In the genomic region with DNA sequence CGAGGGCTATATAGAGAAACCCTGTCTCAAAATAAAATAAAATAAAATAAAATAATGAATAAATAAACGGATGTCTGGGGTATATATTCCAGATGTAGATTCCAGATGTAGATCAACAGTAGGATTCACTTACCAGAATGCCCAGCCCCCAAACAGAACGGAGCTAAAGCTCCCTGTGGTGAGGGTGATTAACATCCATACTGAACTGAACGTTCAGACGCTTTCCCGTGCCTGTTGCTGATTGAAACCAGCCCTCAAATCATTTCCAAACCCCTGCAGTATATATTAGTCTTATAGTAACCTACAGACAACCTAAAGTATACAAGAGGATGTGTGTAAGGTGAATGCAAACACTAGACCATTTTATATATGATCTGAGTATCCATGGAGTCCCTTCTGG, we compare ENCODE assay signal across 37 mouse cellular contexts. TPM values are rescaled to one million over a fixed set of nuclear protein-coding genes. Genes with fewer than 3 reads are reported as not detected.
DNase-seq lines count a peak whose midpoint lies in the region; ATAC-seq and TF ChIP-seq lines count a peak whose summit lies in the region.
"Had no signal": no experiment of that assay in that cellular context is flagged by ENCODE, and none has a peak within 500 bp of the region (broad histone marks: within the 10 kb centered on the region; RNA-seq: fewer than 3 reads in every experiment).

No protein-coding gene starts in this region.

- H3K9ac ChIP-seq in embryonic facial prominence, embryonic 14.5 days (ENCODE audit: low read depth, low read length) = no peak overlapping the region
- no peak overlapping the region for H3K9ac ChIP-seq in limb, embryonic 12.5 days (replicated peaks)
- H3K9ac ChIP-seq in hindbrain, postnatal 0 days (replicated peaks; ENCODE audit: low read length) = no peak overlapping the region
- H3K9ac ChIP-seq: forebrain, embryonic 13.5 days; heart, embryonic 13.5 days; hindbrain, embryonic 14.5 days; kidney, embryonic 15.5 days; lung, embryonic 15.5 days; midbrain, embryonic 12.5 days; neural tube, embryonic 13.5 days had no signal

- H3K4me1 ChIP-seq in embryonic facial prominence, embryonic 14.5 days (ENCODE audit: control insufficient read depth, insufficient read depth, low read length) = no peaks in the 10 kb centered on the region
- no peaks in the 10 kb centered on the region; the same call in 1 of the 2 replicates for H3K4me1 ChIP-seq in limb, embryonic 12.5 days (replicated peaks)
- H3K4me1 ChIP-seq in hindbrain, postnatal 0 days (ENCODE audit: insufficient read depth, low read length) = no peaks in the 10 kb centered on the region
- H3K4me1 ChIP-seq: forebrain, embryonic 13.5 days; kidney, embryonic 15.5 days; lung, embryonic 15.5 days; midbrain, embryonic 12.5 days; neural tube, embryonic 13.5 days had no signal

- 0 out of 2 replicates have a peak, but pooled peaks cover 4% of the 10 kb centered on the region for H3K27me3 ChIP-seq in embryonic facial prominence, embryonic 14.5 days (replicated peaks; ENCODE audit: control insufficient read depth, insufficient read depth, low read length)
- peaks cover 5% of the 10 kb centered on the region; the same call in 1 of the 2 replicates for H3K27me3 ChIP-seq in limb, embryonic 12.5 days
- no peaks in the 10 kb centered on the region for H3K27me3 ChIP-seq in hindbrain, postnatal 0 days (ENCODE audit: insufficient read depth, low read length)
- H3K27me3 ChIP-seq: forebrain, embryonic 13.5 days; heart, embryonic 13.5 days; kidney, embryonic 15.5 days; lung, embryonic 15.5 days; midbrain, embryonic 12.5 days; neural tube, embryonic 13.5 days had no signal

- WGBS in embryonic facial prominence, embryonic 14.5 days = 33% methylated on average over 6 of the region's 6 CpGs
- 21% methylated on average over 6 of the region's 6 CpGs for WGBS in limb, embryonic 12.5 days
- 46% methylated on average over 6 of the region's 6 CpGs for WGBS in hindbrain, postnatal 0 days

- no peaks in the 10 kb centered on the region for H3K9me3 ChIP-seq in embryonic facial prominence, embryonic 14.5 days (ENCODE audit: control insufficient read depth, low read length)
- no peaks in the 10 kb centered on the region for H3K9me3 ChIP-seq in limb, embryonic 12.5 days
- no peaks in the 10 kb centered on the region for H3K9me3 ChIP-seq in hindbrain, postnatal 0 days (ENCODE audit: low read length)
- H3K9me3 ChIP-seq: forebrain, embryonic 13.5 days; heart, embryonic 13.5 days; kidney, embryonic 15.5 days; lung, embryonic 15.5 days; midbrain, embryonic 12.5 days; neural tube, embryonic 13.5 days had no signal

- no peaks in the 10 kb centered on the region for H3K36me3 ChIP-seq in embryonic facial prominence, embryonic 14.5 days (ENCODE audit: control insufficient read depth, insufficient read depth, low read length)
- no peaks in the 10 kb centered on the region for H3K36me3 ChIP-seq in limb, embryonic 12.5 days
- no peaks in the 10 kb centered on the region for H3K36me3 ChIP-seq in hindbrain, postnatal 0 days (ENCODE audit: insufficient read depth, low read length)
- H3K36me3 ChIP-seq: heart, embryonic 13.5 days; kidney, embryonic 15.5 days; lung, embryonic 15.5 days; midbrain, embryonic 12.5 days; neural tube, embryonic 13.5 days had no signal

- TF ChIP-seq CTCF in hindbrain, postnatal 0 days (IDR thresholded peaks at IDR 0.05; ENCODE audit: low read depth) = no peak

- no peak overlapping the region for H3K4me2 ChIP-seq in embryonic facial prominence, embryonic 14.5 days (ENCODE audit: low read depth, low read length)
- H3K4me2 ChIP-seq in limb, embryonic 12.5 days = no peak overlapping the region
- H3K4me2 ChIP-seq in hindbrain, postnatal 0 days (ENCODE audit: low read depth, low read length) = no peak overlapping the region
- H3K4me2 ChIP-seq: forebrain, embryonic 13.5 days; heart, embryonic 13.5 days; hindbrain, embryonic 14.5 days; kidney, embryonic 15.5 days; liver, embryonic 11.5 days; lung, embryonic 15.5 days; midbrain, embryonic 12.5 days; neural tube, embryonic 13.5 days had no signal

- ATAC-seq in embryonic facial prominence, embryonic 14.5 days (ENCODE audit: low read depth) = peak; percentile 54; the same call in 1 of the 2 replicates
- peak; percentile 46; the same call in 1 of the 2 replicates for ATAC-seq in limb, embryonic 12.5 days (ENCODE audit: insufficient number of reproducible peaks, insufficient read depth, low FRiP score, low TSS enrichment, low read depth)
- no peak for ATAC-seq in hindbrain, postnatal 0 days
- ATAC-seq: forebrain, embryonic 13.5 days; inflammation-experienced regulatory T-cells, adult 6 months had no signal

- DNase-seq in NIH3T3 (ENCODE audit: low read depth) = peak; percentile 20
- peak; percentile 58 for DNase-seq in embryo, embryonic 11 days
- DNase-seq in embryonic facial prominence, embryonic 14.5 days (ENCODE audit: low spot score) = peak; percentile 87
- DNase-seq in Muller cell, postnatal 12 days (ENCODE audit: inconsistent ontology term) = no peak
- DNase-seq in lung, postnatal 10 days = no peak
- no peak for DNase-seq in cerebellum, adult 8-10 months
- no peak for DNase-seq in hindbrain, postnatal 0 days (ENCODE audit: low spot score)
- DNase-seq: adrenal gland, postnatal 14 days; cerebellum, adult 11-12 months; cerebellum, postnatal 25 days; gastrocnemius, adult 2 months; heart, postnatal 10 days; kidney, adult 18-20 months; kidney, postnatal 25 days; lung, postnatal 36 days; thymus, postnatal 4 days had no signal

- 0 out of 2 replicates have a peak overlapping the region, but pooled peaks have one; percentile 0 for H3K27ac ChIP-seq in embryonic facial prominence, embryonic 14.5 days (replicated peaks; ENCODE audit: low read depth, low read length)
- no peak overlapping the region for H3K27ac ChIP-seq in limb, embryonic 12.5 days
- no peak overlapping the region for H3K27ac ChIP-seq in hindbrain, postnatal 0 days
- H3K27ac ChIP-seq: forebrain, embryonic 13.5 days; gastrocnemius, adult 2 months; heart, embryonic 13.5 days; hindbrain, embryonic 14.5 days; kidney, embryonic 15.5 days; layer of hippocampus, adult 2 months; left cerebral cortex, adult 2 months; lung, embryonic 15.5 days; midbrain, embryonic 12.5 days; neural tube, embryonic 13.5 days had no signal

- H3K4me3 ChIP-seq in embryonic facial prominence, embryonic 14.5 days (ENCODE audit: low read depth, low read length) = no peak overlapping the region
- no peak overlapping the region for H3K4me3 ChIP-seq in limb, embryonic 12.5 days (replicated peaks)
- H3K4me3 ChIP-seq in hindbrain, postnatal 0 days (ENCODE audit: low read length) = no peak overlapping the region
- H3K4me3 ChIP-seq: forebrain, embryonic 13.5 days; gastrocnemius, adult 2 months; heart, embryonic 13.5 days; kidney, embryonic 15.5 days; layer of hippocampus, adult 2 months; left cerebral cortex, adult 2 months; lung, embryonic 15.5 days; midbrain, embryonic 12.5 days; myocyte; neural tube, embryonic 13.5 days had no signal

RNA-seq across cellular contexts. Expression of gene Aff1, which starts 17.7 kb away (rescaled TPM):
- 7.5 and 8.2 TPM in 2 replicates for polyA plus RNA-seq in embryonic facial prominence, embryonic 14.5 days (2014; fragmentation: Nextera tagmentation; extraction: Ambion mirVana)
- polyA plus RNA-seq in limb, embryonic 12.5 days (2016; fragmentation: Nextera tagmentation; extraction: Ambion mirVana) = 4.6 and 7.4 TPM in 2 replicates
- 4.0 and 4.1 TPM in 2 replicates for total RNA-seq in hindbrain, postnatal 0 days (2014; rRNA removed)
- polyA plus RNA-seq in hindbrain, postnatal 0 days (2015; fragmentation: Nextera tagmentation; extraction: Ambion mirVana) = 1.3 and 2.6 TPM in 2 replicates

RNA-seq across cellular contexts. Expression of gene 1700016H13Rik, which starts 18.7 kb away (rescaled TPM):
- 0.24 TPM in 1 of 2 replicates, not detected in the other for polyA plus RNA-seq in embryonic facial prominence, embryonic 14.5 days (2014; fragmentation: Nextera tagmentation; extraction: Ambion mirVana)
- 0.23 TPM in 1 of 2 replicates, not detected in the other for polyA plus RNA-seq in limb, embryonic 12.5 days (2016; fragmentation: Nextera tagmentation; extraction: Ambion mirVana)
- total RNA-seq in hindbrain, postnatal 0 days (2014; rRNA removed) = 0.37 TPM in 1 of 2 replicates, not detected in the other
- 0.13 TPM in 1 of 2 replicates, not detected in the other for polyA plus RNA-seq in hindbrain, postnatal 0 days (2015; fragmentation: Nextera tagmentation; extraction: Ambion mirVana)
- total RNA-seq: adrenal gland, postnatal 14 days; heart, adult 8-10 months; heart, postnatal 10 days; hematopoietic stem cell, adult 5-6 weeks; layer of hippocampus, adult 2 months; layer of hippocampus, postnatal 14 days; left cerebral cortex, adult 2 months; left cerebral cortex, postnatal 25 days; megakaryocyte, adult 5-6 weeks; midbrain, postnatal 0 days had no signal
- polyA plus RNA-seq: frontal cortex, adult 2 months; inflammation-experienced regulatory T-cells, adult 6 months; kidney, embryonic 15.5 days; liver, embryonic 16.5 days; myocyte; neural tube, embryonic 13.5 days had no signal

RNA-seq across cellular contexts. Expression of gene Slc10a6, which starts 45.3 kb away (rescaled TPM):
- polyA plus RNA-seq in embryonic facial prominence, embryonic 14.5 days (2014; fragmentation: Nextera tagmentation; extraction: Ambion mirVana) = 1.4 and 1.6 TPM in 2 replicates
- polyA plus RNA-seq in limb, embryonic 12.5 days (2016; fragmentation: Nextera tagmentation; extraction: Ambion mirVana) = 0.13 TPM in 1 of 2 replicates, not detected in the other
- 0.18 and 0.63 TPM in 2 replicates for total RNA-seq in hindbrain, postnatal 0 days (2014; rRNA removed)
- 0.16 and 0.26 TPM in 2 replicates for polyA plus RNA-seq in hindbrain, postnatal 0 days (2015; fragmentation: Nextera tagmentation; extraction: Ambion mirVana)
- total RNA-seq: hematopoietic stem cell, adult 5-6 weeks; left cerebral cortex, postnatal 25 days; megakaryocyte, adult 5-6 weeks had no signal
- polyA plus RNA-seq: forebrain, embryonic 13.5 days; liver, embryonic 16.5 days; midbrain, embryonic 12.5 days; midbrain, postnatal 0 days had no signal

Comparison
In these comparisons a context has a peak if more than half of its experiments do, and no peak if none do; other contexts are left out.
1. DNase-seq: peak in NIH3T3 (single experiment), embryo, embryonic 11 days (single experiment) and embryonic facial prominence, embryonic 14.5 days (single experiment); none in Muller cell, postnatal 12 days (single experiment), lung, postnatal 10 days (single experiment), cerebellum, adult 8-10 months (single experiment) and hindbrain, postnatal 0 days (single experiment).